Mouse (Mus musculus) brain, embryonic 14.5 days (tissue): ENCODE results near the gene Cela3b.

Experiments used
- CTCF ChIP-seq: fragments of 200-500 bp; IDR thresholded peaks from 2 replicates; pipeline ENCODE4 v1.5.1; 2012; ENCODE audit warnings: inconsistent platforms, mild to moderate bottlenecking, moderate library complexity, borderline replicate concordance; ENCODE audit not compliant: insufficient read depth, insufficient read length; ENCODE audit errors: extremely low read depth
- POLR2A ChIP-seq: fragments of 200-500 bp; IDR thresholded peaks from 2 replicates; pipeline ENCODE4 v1.6.1; 2012; ENCODE audit warnings: mild to moderate bottlenecking, inconsistent platforms, borderline replicate concordance; ENCODE audit not compliant: poor library complexity, insufficient read depth, insufficient read length, severe bottlenecking; ENCODE audit errors: extremely low read depth

DNA sequence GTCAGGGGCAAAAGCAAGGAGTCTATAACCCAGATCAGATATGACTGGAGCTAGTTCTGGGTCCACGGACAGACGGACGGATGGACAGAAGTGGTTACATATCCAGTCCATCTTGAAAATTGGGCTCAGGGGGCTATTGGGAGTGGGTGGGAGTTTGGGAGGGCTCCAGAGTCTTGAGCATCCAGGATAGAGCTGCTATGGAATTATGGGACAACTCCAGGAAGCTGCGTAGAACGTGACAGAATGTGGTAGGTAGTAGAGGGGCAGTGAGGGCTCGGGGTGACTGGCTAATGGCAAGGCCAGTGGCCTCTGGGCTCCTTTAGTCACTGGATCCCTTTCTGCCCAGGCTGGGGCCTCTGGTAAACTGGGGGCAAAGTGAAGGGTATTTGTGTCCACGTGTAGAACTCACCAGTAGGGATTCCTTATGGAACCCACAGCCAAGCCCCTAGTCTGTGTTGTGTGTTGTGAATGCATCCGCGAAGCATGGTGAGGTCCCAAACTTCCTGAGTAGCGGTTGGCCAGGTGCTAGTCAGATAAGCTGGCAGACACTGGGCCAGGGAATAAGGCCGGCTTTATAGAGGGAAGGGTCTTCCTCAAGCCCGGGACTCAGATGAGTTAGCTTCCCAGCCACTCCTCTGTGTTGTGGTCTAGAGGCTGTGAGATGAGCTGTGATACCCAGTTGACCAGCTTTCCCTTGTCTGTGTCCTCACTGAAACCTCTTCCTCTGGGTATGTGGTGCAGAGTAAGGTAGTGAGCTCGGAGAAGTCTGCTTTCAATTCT is 45.1 kb upstream of the Cela3b start:
- TF ChIP-seq POLR2A = no peak
- no peak for TF ChIP-seq CTCF
